8 mouse cellular contexts compared by ENCODE assay signal in the genomic region with DNA sequence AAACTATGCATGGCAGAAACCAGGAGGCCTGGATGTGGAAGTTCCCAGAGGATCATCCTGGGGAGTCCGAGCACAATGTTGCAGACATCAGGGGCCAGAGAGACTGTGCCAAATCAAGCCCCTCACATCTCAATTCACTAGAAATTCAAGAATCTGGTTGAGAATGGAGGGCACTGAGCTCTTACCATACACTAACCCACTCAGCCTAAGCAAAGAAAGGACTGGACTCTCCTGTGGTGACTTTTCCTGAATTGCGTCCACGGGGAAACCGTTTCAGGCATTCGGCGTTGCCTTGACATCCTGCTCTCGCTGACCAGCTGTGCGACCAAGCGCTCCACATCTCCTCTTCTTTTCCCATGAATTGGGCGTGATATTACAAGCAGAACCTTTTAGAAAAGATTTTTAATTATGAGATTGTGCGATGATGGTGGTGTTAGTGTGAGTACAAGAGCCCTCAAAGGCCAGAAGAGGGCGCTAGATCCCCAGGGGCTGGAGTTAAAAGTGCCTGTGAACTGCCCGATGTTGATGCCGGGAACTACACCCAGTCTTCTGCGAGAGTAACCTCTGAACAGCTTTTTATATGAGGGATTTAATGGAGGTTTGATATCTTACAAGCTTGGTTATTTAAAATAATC. TPM values are rescaled to one million over a fixed set of nuclear protein-coding genes. Genes with fewer than 3 reads are reported as not detected.
A peak's percentile ranks its signal among the peaks of the same experiment; 100 is the strongest.
DNase-seq lines count a peak whose midpoint lies in the region; ATAC-seq lines count a peak whose summit lies in the region.

No protein-coding gene starts in this region.

- H3K27ac ChIP-seq in embryonic facial prominence, embryonic 12.5 days: no peak overlapping the region
- peak overlapping the region; percentile 12; the same call in 1 of the 2 replicates for H3K27ac ChIP-seq in hindbrain, embryonic 15.5 days (replicated peaks)
- H3K27ac ChIP-seq in liver, embryonic 13.5 days: no peak overlapping the region
- no peak overlapping the region for H3K27ac ChIP-seq in neural tube, embryonic 12.5 days

- no peaks in the 10 kb centered on the region for H3K9me3 ChIP-seq in embryonic facial prominence, embryonic 12.5 days
- H3K9me3 ChIP-seq in hindbrain, embryonic 15.5 days: no peaks in the 10 kb centered on the region
- H3K9me3 ChIP-seq in liver, embryonic 13.5 days (replicated peaks): no peaks in the 10 kb centered on the region
- H3K9me3 ChIP-seq in neural tube, embryonic 12.5 days: no peaks in the 10 kb centered on the region

- intact Hi-C loops in left cerebral cortex, postnatal 4 days (cut with DNase I): loop anchor here (5.0 kb wide), 2 partner anchors 102 to 517 kb away; a partner anchor contains a TSS

- peak overlapping the region; percentile 7; the same call in 1 of the 2 replicates for H3K9ac ChIP-seq in embryonic facial prominence, embryonic 12.5 days
- peak overlapping the region; percentile 22 for H3K9ac ChIP-seq in hindbrain, embryonic 15.5 days
- H3K9ac ChIP-seq in liver, embryonic 13.5 days: no peak overlapping the region
- H3K9ac ChIP-seq in neural tube, embryonic 12.5 days: no peak overlapping the region

- H3K4me1 ChIP-seq in embryonic facial prominence, embryonic 12.5 days: peaks cover 7% of the 10 kb centered on the region; the same call in 1 of the 2 replicates
- H3K4me1 ChIP-seq in hindbrain, embryonic 15.5 days (replicated peaks): peaks cover 7% of the 10 kb centered on the region
- H3K4me1 ChIP-seq in liver, embryonic 13.5 days (replicated peaks): no peaks in the 10 kb centered on the region
- no peaks in the 10 kb centered on the region for H3K4me1 ChIP-seq in neural tube, embryonic 12.5 days

- H3K4me3 ChIP-seq in embryonic facial prominence, embryonic 12.5 days: 0 out of 2 replicates have a peak overlapping the region, but pooled peaks have one; percentile 5
- peak overlapping the region; percentile 7 for H3K4me3 ChIP-seq in hindbrain, embryonic 15.5 days
- no peak overlapping the region for H3K4me3 ChIP-seq in liver, embryonic 13.5 days (replicated peaks)
- no peak overlapping the region for H3K4me3 ChIP-seq in neural tube, embryonic 12.5 days

- H3K4me2 ChIP-seq in embryonic facial prominence, embryonic 12.5 days (replicated peaks): peak overlapping the region; percentile 42
- peak overlapping the region; percentile 54 for H3K4me2 ChIP-seq in hindbrain, embryonic 15.5 days
- H3K4me2 ChIP-seq in liver, embryonic 13.5 days: peak overlapping the region; percentile 23
- peak overlapping the region; percentile 51 for H3K4me2 ChIP-seq in neural tube, embryonic 12.5 days (replicated peaks)

- WGBS in embryonic facial prominence, embryonic 12.5 days: 44% methylated on average over 15 of the region's 15 CpGs
- WGBS in hindbrain, embryonic 15.5 days: 27% methylated on average over 15 of the region's 15 CpGs
- WGBS in liver, embryonic 13.5 days (ENCODE audit: insufficient replicate concordance): 31% methylated on average over 15 of the region's 15 CpGs
- 38% methylated on average over 15 of the region's 15 CpGs for WGBS in neural tube, embryonic 12.5 days

- DNase-seq in left cerebral cortex, postnatal 4 days: peak; percentile 63
- no peak for DNase-seq in left cerebral cortex, adult 8-10 months (ENCODE audit: low spot score in 2 of 2)
- DNase-seq in adrenal gland, postnatal 36 days: peak; percentile 50 to 52
- DNase-seq in liver, embryonic 13.5 days: peak; percentile 35
- no peak for DNase-seq in spleen, adult 18-20 months

- no peaks in the 10 kb centered on the region for H3K27me3 ChIP-seq in embryonic facial prominence, embryonic 12.5 days
- H3K27me3 ChIP-seq in hindbrain, embryonic 15.5 days: 0 out of 2 replicates have a peak, but pooled peaks cover 4% of the 10 kb centered on the region
- H3K27me3 ChIP-seq in liver, embryonic 13.5 days: peaks cover 3% of the 10 kb centered on the region; the same call in 1 of the 2 replicates
- H3K27me3 ChIP-seq in neural tube, embryonic 12.5 days (replicated peaks): no peaks in the 10 kb centered on the region

- no peaks in the 10 kb centered on the region for H3K36me3 ChIP-seq in embryonic facial prominence, embryonic 12.5 days
- H3K36me3 ChIP-seq in hindbrain, embryonic 15.5 days: no peaks in the 10 kb centered on the region
- no peaks in the 10 kb centered on the region for H3K36me3 ChIP-seq in liver, embryonic 13.5 days
- no peaks in the 10 kb centered on the region for H3K36me3 ChIP-seq in neural tube, embryonic 12.5 days

- ATAC-seq in embryonic facial prominence, embryonic 12.5 days (ENCODE audit: insufficient number of reproducible peaks, insufficient read depth, low FRiP score, low TSS enrichment): no peak
- 0 out of 2 replicates have a peak, but pooled peaks have one; percentile 62 for ATAC-seq in hindbrain, embryonic 15.5 days (ENCODE audit: low FRiP score, low read depth)
- ATAC-seq in liver, embryonic 13.5 days (ENCODE audit: low read depth): no peak
- ATAC-seq in neural tube, embryonic 12.5 days (ENCODE audit: low FRiP score, low read depth): peak; percentile 73

RNA-seq across cellular contexts. Expression of a gene that starts 43.0 kb away (rescaled TPM):
- total RNA-seq in left cerebral cortex, postnatal 4 days (2021): 10 to 100 TPM; 32.2 TPM
- total RNA-seq in left cerebral cortex, adult 8-10 months (2022): 10 to 100 TPM; 44.7 to 47.5 (median 45.3) TPM
- total RNA-seq in adrenal gland, postnatal 36 days (2021): 100 to 1,000 TPM; 101 to 129 TPM
- 60.6 and 68.3 TPM in 2 replicates for polyA plus RNA-seq in embryonic facial prominence, embryonic 12.5 days (2016; fragmentation: Nextera tagmentation; extraction: Ambion mirVana)
- 39.5 and 42.6 TPM in 2 replicates for polyA plus RNA-seq in hindbrain, embryonic 15.5 days (2015; fragmentation: Nextera tagmentation; extraction: Ambion mirVana)
- polyA plus RNA-seq in liver, embryonic 13.5 days (2015; fragmentation: Nextera tagmentation; extraction: Ambion mirVana): 42.4 and 54.7 TPM in 2 replicates
- 42.3 and 44.3 TPM in 2 replicates for polyA plus RNA-seq in neural tube, embryonic 12.5 days (2016; fragmentation: Nextera tagmentation; extraction: Ambion mirVana)

Comparison
In these comparisons a context has a peak if more than half of its experiments do, and no peak if none do; other contexts are left out.
1. DNase-seq: peak in left cerebral cortex, postnatal 4 days (single experiment), adrenal gland, postnatal 36 days (2 of 2) and liver, embryonic 13.5 days (single experiment); none in left cerebral cortex, adult 8-10 months (0 of 2) and spleen, adult 18-20 months (0 of 2).
2. ATAC-seq: peak in hindbrain, embryonic 15.5 days (single experiment) and neural tube, embryonic 12.5 days (single experiment); none in embryonic facial prominence, embryonic 12.5 days (single experiment) and liver, embryonic 13.5 days (single experiment).
3. H3K4me3 ChIP-seq: peak in embryonic facial prominence, embryonic 12.5 days (single experiment) and hindbrain, embryonic 15.5 days (single experiment); none in liver, embryonic 13.5 days (single experiment) and neural tube, embryonic 12.5 days (single experiment).
4. H3K9ac ChIP-seq: peak in embryonic facial prominence, embryonic 12.5 days (single experiment) and hindbrain, embryonic 15.5 days (single experiment); none in liver, embryonic 13.5 days (single experiment) and neural tube, embryonic 12.5 days (single experiment).
5. Peak in every context shown above with its lines, with median percentiles within 50 percentile points of each other: H3K4me2 ChIP-seq.